Mouse (Mus musculus) frontal cortex, adult 2 months (tissue): ENCODE data around the gene Poll. TPM values are rescaled to one million over a fixed set of nuclear protein-coding genes. Genes with fewer than 3 reads are reported as not detected.

Experiments
- DNase-seq, 2 experiments: peaks; one replicate each; pipeline ENCODE4 v3.0.0; 2022; ENCODE audit warnings: low spot score in 1 of 2; ENCODE audit errors: extremely low spot score in 1 of 2
- polyA plus RNA-seq: library from polyadenylated mRNA; depleted of rRNA; stranded (reverse); fragments of >200 nt; gene quantifications from 2 replicates; pipeline ENCODE4 v1.2.3, GENCODE M21; 2012; rRNA removed

The Poll gene
- polyA plus RNA-seq, 1 experiment: 10.7 TPM

DNA sequence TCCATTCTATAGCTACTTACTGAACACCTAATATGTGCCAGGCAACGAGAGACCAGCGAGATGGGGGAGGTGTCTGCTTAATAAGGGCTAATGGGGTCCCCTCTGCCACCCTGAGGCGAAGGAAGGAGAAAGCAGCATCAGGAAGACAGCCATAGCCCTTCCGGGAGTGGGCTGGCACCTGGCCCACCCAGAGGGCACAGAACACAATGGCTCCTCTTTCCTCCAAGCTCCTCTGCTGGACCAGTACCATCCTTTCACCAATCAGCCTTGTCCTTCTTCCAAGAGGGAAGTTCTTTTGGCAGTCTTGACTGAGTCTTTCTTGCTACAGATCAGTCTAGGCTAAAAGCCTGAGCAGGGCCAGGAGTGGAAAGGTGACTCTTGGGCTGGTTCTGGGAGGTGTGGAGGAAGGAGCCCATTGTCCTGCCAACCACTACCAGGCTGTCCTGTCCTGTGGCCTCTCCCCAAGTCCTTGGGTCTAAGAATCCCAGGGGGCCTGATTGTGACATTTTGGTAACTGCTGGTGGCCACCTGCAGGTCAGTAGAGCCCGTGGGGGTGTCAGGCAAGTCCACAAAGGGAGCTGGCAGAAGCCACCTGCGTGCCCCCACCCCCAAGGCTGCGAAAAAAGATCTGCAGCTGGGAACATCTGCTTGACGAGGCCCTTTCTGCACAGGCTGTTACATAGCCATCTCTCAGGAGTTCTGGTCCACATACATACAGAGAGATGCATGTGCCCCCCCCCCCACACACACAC, 19.5 kb downstream of the Poll start:
- no peak for DNase-seq

DNA sequence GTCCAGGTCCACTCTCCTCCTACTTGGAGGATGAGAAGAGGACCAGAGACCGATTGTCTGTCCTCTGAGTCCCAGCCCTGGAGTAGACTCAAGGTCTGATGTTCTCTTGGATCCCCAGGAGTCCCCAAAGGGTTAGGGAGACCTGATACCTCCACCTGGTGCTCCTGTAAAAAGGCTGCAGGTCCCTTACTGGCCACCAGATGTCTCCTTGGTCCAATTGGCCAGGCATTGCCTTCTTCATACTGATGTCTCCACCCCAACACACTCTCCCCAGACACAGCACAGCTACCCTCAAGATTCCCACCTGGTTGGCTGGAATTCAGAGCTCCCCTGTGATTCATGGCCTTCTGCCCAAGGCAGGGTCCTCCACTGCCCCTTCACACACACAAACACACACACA, 22.8 kb downstream of the Poll start:
- DNase-seq: peak in 1 of 2 experiments; percentile 61

DNA sequence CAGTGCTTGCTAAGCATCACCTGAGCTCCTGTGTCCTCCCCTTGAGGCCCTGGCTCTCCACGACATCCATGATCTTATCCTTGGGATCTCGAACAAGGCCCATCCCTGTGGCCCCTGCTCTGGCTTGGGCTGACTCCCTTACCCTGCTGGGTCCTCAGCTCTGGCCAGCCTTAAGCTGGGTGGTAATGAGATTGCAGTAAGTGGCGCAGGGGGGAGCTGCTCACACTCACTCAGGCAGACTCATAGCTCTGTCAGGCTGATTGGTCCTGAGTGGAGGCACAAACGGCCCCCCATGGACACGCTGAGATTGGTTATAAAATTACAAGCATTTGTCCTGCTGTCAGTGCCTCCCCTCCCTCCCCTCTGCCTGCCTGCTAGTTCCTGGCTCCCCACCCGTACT, 24.4 kb downstream of the Poll start:
- DNase-seq: no peak

DNA sequence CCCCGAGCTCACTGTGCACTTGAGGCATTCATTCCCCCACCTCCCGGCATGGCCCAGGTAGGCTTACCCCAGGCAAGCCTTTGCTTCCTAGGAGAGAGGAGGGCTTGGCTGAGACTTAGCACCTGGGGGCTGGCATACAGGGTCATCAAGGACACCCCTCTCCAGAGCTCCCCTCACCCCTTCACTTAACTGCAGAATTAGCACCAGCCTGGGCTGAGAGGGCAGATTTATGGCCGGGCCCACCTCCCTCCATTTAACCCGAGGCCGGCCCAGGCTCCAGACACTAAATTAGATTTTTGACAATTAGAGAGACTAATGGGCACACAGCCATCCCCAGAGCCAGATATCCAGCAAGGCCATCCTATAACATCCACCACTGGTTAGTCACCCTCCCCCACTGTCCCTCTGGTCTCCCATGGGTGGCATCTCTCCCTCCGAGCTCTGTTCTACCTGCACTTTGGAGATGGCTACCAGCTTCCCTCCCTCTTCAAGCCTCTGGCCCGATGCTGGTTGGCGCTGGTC, 25.1 kb downstream of the Poll start:
- no peak for DNase-seq

DNA sequence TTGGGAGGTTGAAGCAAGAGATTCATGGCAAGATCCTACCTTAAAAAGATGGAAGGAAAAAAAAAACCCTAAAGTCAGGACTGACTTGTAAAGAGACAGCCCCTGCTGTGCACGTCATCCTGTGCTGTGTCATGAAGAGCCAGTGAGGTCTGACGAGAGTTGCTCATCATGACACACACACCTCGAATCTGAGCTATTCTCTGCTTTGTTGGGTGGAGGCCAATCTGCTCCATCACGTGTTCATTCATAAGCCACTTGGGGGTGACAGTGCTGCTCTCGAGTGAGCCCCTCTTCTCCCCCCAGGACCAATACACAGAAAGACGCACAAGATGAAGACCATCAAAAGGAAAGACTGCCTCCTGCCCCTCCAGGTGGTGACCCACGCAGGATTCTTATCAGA, 26.7 kb downstream of the Poll start:
- DNase-seq: no peak

DNA sequence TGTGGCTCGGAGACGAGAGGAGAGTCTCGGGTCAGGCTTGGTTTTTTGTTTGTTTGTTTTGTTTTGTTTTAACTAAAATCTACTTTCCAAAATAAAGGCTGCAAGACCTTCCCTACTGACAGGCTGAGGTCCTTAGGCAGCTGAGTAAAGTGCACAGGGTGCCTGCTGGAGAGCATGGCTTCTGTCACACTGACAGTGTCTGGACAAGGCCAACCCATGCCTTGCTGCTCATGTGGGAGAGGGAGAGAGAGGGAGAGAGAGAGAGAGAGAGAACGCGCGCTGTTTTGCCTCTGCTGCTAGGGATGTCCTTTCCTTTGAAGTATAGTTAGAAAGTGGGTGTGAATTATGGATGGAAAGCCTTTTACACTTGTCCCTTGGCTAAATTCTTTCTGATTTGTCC, 28.8 kb downstream of the Poll start:
- DNase-seq: no peak

DNA sequence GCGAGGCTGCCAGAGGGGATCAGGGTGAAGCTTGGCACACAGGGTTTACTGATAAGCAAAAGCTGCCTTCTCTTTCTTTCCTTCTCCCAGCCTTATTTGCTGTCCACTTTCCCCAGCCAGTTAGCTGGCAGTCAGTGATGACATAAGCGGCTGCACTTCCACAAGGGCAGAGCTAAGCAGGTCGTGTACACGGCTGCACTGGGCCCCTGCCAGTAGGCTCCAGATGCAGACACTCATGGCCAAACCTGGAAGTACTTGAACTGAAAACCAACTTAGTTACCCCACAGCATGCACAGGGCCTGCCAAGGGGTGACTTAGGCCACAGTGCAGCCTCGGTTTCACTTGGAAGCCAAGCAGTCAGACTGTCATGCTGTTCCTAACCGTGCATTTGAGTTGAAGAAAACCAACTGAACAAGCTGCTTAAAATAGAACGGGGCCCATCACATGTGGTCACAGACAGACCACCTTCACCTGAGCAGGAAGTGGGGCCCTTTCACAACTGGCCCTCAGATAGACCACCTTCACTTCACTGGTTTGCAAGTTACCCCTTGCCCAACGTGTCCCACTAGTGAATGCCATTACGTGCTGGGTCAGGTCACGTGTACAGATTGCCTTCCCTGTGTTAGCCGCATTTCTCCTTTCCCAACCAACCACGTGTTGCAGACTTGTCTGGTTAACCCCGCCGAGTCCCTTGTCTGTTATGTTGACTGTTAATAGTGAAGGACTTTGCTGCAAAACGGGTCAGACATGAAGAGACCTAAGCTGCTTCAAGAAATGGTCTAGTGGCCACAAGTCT, 29.9 kb downstream of the Poll start:
- DNase-seq: no peak

DNA sequence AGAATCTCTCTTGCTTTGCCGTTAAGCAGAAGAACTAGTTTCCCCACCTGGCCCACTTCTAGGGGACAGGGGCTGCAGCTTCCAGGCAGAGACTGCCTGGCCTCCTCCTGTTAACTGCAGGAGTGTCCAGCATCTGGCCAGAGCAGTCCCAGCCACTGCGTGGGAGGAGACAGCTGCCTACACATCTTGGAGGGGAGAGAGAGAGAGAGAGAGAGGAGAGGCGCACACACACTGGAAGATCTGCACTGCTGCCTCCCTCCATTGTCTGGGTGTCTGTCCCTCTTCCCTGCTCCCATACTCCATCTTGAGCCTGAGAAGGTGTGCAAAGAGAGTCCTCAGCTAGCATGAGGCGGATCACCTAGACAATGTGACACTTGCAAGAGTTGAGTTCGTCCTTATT, 31.0 kb downstream of the Poll start:
- DNase-seq: no peak

DNA sequence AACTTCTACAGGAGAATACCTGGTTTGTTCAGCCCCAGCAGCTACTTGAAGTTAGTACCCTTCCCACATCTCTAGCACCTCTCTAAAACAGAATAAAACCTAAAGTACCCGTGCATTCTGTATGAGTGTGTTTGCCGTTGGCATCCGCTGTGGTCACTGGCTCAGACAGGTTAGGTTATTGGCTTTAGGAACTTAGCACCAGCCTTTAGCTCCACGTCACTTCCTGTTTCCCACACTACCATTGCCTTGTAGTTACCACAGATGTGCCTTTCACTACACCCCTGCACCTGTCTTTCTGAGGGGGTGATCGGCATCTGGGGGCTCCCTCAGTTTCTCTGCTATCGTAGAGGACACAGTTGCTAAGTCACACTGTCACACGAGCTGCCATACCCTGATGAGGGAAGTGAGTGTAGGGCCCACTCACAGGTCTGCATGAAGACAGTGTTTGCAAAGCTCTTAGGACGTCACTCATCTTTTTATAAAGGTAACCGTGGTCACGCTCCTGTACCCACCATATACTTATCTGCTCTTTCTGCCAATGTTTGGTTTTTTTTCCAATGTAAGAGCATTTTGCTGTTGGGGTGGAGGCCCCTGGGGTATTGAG, 32.3 kb downstream of the Poll start:
- no peak for DNase-seq

DNA sequence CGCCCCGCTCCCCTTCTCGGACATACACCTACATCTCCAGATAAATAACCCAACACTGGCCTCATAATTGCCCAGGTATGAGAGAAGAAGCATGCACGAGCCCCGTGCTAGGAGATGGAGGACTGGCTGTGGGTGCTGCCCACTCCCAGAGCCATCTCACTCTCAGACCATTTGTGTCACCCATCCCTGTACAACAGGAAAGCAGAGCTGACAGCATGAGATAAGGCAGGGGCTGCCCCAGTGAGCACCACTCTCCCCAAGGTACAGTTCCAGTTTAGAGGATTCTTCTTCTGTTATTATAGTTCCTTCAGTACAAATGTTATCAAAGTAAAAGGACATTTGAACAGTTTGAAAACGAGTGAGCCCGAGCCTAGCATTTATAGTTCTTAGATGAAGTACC, 32.9 kb downstream of the Poll start:
- DNase-seq: no peak

DNA sequence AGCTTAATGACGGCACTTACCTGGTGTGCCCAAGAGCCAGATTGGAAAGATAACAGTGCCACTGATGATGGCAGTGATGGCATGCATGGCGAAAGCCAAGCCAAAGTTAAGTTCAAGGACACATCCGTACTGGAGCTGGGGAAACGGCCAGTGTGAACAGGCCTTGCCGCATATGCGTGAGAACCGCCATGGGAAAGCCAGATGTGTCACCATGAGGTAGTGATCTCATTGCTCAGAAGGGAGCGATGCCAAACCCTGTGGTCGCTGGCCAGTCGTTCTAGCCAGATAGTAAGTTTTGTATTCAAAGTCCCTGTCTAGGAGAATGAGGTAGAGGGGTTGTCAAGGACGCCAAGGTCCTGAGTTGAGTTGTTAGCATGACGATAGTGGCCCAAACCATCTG, 44.1 kb downstream of the Poll start:
- DNase-seq: no peak

DNA sequence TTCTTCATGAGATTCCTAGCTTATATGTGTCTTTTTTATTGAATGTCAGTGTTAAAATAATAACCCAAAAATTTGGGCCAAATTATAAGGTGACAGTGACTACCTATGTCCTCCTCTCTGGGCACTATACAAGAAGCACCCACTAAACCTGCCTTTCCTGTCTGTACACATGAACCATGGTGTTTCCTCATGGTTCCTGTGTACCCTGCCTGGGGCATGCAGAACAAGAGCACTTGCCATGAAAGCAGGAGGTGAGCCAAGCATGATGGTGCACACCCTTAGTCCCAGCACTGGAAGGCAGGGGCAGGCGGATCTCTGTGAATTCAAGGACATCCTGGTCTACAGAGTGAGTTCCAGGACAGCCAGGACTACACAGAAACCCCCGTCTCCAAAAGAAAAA, 45.0 kb downstream of the Poll start:
- DNase-seq: no peak

DNA sequence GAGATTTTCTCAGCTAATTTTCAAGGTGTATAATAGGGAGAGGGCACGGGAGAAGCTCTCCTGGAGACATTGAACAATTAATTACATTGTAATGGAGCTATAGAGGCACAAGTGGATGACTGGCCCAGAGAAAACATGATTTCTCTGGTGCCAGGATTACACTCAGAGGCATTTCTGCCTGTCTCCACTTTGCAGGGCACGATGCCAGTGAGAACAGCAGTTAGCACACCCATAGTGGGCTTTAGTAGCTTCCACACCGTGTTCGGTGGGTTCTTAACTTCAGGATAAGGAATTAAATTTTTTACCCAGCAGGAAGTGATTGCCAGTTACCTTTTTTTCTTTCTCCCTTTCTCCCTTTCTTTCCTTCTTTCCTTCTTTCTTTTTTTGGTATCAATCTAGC, 48.9 kb downstream of the Poll start:
- no peak for DNase-seq

DNA sequence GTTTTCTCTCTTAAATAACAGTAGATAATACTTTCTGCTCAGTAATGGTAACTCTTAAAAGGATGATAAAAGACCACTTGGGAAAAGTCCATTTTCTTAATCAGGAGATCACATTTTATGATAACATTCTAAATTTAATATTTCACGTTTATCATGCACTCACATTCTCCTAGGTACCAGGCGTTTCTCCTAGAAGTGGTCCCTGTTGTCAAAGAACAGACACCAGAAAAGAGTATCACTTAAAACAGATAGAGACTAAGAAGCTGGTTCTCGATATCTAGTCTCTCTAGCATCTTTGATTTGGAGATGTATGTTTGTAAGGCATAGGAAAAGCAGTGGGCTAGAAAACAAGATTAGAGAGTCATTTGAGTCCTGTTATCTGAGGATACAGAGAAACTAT, 49.7 kb downstream of the Poll start:
- no peak for DNase-seq

DNA sequence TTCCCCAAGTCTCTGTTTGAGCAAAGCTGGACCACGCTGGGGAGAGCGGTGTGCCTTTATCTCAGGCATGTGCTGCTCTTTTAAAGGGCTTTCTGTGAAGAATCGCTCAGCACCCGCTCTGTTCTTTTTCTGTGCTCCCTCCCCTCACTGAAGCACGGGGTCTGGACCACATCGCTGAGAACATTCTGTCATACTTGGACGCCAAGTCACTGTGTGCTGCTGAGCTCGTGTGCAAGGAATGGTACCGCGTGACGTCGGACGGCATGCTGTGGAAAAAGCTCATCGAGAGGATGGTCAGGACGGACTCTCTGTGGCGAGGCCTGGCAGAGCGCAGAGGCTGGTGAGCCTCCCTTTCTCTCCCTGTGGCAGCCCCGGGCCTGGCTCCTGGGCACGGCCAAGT, 52.8 kb downstream of the Poll start:
- DNase-seq: no peak

DNA sequence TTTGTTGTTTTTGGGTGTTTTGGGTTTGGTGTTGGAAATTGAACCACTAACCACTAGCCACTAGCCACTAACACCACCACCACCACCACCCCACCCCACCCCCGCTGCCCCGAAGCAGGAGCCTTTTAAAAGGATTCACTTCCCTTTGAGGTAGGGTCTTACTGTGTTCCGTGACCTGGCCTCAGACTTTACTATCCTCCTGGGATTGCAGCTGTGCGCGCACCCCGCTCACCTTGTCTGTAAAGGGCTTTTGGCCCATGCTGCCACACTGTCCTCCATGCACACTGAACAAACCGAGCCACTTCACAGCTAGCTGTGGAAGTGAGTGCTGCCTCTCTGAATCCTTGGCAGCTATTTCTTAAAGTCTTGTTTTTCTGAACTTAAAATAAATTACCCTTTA, 54.9 kb downstream of the Poll start:
- DNase-seq: no peak

Other genes starting within 250 kb of the Poll start
- 68.3 and 71.7 TPM in 2 replicates for gene Btrc, start 196.8 kb downstream of the Poll start, polyA plus RNA-seq
- 51.8 and 52.6 TPM in 2 replicates for gene Gm17018, start 84 bp upstream of the Poll start, polyA plus RNA-seq
- 53.4 and 66.2 TPM in 2 replicates for gene Fbxw4, start 99.8 kb upstream of the Poll start, polyA plus RNA-seq
- gene Fgf8, start 182.4 kb upstream of the Poll start, polyA plus RNA-seq: not detected in 2 replicates
- 16.3 and 17.5 TPM in 2 replicates for gene Npm3, start 189.1 kb upstream of the Poll start, polyA plus RNA-seq
- gene Mgea5, start 223.3 kb upstream of the Poll start, polyA plus RNA-seq: 140 and 147 TPM in 2 replicates